Mouse (Mus musculus): ENCODE measurements around the gene Zxdc. TPM values are rescaled to one million over a fixed set of nuclear protein-coding genes. Genes with fewer than 3 reads are reported as not detected.

The Zxdc gene
- polyA plus RNA-seq (2014; fragmentation: Nextera tagmentation; extraction: Ambion mirVana) = 9.7 and 9.9 TPM in 2 replicates

DNA sequence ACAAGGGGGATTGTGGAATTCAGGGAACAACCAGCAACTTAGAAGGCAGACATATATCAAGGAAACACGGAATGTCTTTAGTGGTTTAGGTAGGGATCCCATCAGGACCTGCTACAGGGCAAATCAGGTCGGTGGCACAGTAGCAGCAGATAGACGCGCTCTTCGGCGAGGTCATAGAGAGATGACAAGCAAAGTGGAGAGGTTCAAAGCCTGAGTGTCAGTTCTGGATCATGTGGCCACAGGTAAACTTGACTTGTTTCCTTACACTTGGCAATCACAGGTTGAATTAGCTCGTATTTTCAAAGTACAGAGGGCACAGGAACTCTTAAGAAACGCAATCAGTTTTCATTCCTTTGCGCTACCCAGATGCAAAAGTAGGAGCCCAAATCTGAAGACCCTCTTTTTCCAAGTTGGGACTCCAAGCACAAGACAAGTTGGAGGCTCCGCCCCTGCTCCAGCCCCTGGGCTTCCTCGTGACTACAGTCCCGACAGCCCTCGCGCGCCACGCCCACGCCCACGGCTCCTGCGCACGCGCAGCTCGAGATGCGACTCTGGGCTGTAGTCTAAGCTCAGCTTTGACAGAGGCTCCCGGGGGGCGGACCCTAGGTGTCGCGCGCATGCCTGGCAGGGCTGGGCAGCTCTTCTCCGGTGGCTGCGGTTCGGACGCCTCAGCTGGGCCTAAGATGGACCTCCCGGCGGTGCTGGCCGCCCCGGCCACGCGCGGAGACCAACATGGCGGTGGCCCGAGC is at the start of gene Zxdc:
Gene Zxdc, plus strand, starts transcription at position 517 of the 749 bp plus-strand sequence.
- peaks cover 21% of the 10 kb centered on the region for H3K36me3 ChIP-seq (ENCODE audit: control insufficient read depth, insufficient read depth, low read length)
- ATAC-seq (replicated peaks; ENCODE audit: low FRiP score, low TSS enrichment, low read depth) = peak; percentile 95
- peak; percentile 96 for DNase-seq (ENCODE audit: low spot score)
- no peaks in the 10 kb centered on the region for H3K27me3 ChIP-seq (replicated peaks; ENCODE audit: control insufficient read depth, insufficient read depth, low read length)
- peak within 1 kb of the TSS; percentile 85 for H3K4me3 ChIP-seq (ENCODE audit: low read depth, low read length)
- peak within 1 kb of the TSS; percentile 79 for H3K9ac ChIP-seq (ENCODE audit: low read length)
- peaks cover 16% of the 10 kb centered on the region for H3K4me1 ChIP-seq (replicated peaks; ENCODE audit: control insufficient read depth, insufficient read depth, low read length)
- H3K9me3 ChIP-seq (ENCODE audit: control insufficient read depth, low read length) = no peaks in the 10 kb centered on the region
- peak within 1 kb of the TSS; percentile 70 for H3K27ac ChIP-seq (ENCODE audit: low read depth)
- H3K4me2 ChIP-seq (ENCODE audit: low read length) = peak within 1 kb of the TSS; percentile 92
- WGBS = 6% methylated on average over 41 of the region's 41 CpGs

DNA sequence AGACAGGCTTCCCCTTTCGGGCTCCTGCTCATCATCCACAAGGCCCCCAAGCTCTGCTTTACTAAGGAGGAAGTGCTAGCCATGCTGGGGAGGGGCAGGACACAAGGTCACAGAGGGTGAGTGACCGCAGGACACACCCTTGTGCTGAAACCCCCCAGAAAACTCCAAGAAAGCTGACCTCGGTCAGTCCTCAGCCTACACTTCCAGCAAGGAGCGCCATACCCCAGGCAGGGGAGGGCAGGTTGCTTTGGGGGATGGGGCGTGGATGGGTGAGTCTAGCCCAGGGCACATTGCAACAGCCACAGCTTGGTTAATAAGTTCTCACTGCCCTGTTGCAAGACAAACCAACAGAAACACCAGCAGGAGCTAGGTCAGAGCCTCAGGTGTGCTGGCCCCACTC is 48.9 kb upstream of the Zxdc start:
- no peak for ATAC-seq (replicated peaks; ENCODE audit: low FRiP score, low TSS enrichment, low read depth)

DNA sequence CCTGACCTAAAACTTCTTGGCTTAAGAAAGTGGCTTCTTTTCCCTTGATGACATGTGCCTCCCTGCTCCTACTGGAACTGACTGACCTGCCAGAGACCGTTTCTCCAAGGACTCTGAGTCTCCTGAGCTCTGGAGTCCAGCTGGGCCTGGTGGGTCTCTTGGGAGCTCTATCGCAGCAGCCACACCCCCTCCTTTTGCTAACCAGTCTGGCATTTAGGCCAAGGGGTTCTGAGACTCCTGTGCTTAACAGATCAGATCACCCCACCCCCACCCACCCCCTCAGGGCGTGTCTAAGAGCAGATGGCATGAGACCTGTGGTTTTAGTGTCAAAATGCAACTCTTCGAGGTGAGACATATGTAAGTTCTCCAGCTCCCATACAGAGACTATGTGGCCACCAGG is 47.5 kb upstream of the Zxdc start:
- no peak for ATAC-seq (replicated peaks; ENCODE audit: low FRiP score, low TSS enrichment, low read depth)
- 41% methylated on average over 4 of the region's 4 CpGs for WGBS

More for the DNA sequence above, 48.9 kb upstream of the Zxdc start:
- no peak overlapping the region for H3K4me2 ChIP-seq (ENCODE audit: low read length)
- no peaks in the 10 kb centered on the region for H3K9me3 ChIP-seq (ENCODE audit: control insufficient read depth, low read length)
- WGBS = 75% methylated on average over 5 of the region's 5 CpGs
- no peak overlapping the region for H3K4me3 ChIP-seq (ENCODE audit: low read depth, low read length)
- H3K9ac ChIP-seq (ENCODE audit: low read length) = no peak overlapping the region
- no peaks in the 10 kb centered on the region for H3K36me3 ChIP-seq (ENCODE audit: control insufficient read depth, insufficient read depth, low read length)
- H3K27ac ChIP-seq (ENCODE audit: low read depth) = no peak overlapping the region
- 0 out of 2 replicates have a peak, but pooled peaks cover 1% of the 10 kb centered on the region for H3K27me3 ChIP-seq (replicated peaks; ENCODE audit: control insufficient read depth, insufficient read depth, low read length)
- H3K4me1 ChIP-seq (replicated peaks; ENCODE audit: control insufficient read depth, insufficient read depth, low read length) = no peaks in the 10 kb centered on the region
- DNase-seq (ENCODE audit: low spot score) = no peak

DNA sequence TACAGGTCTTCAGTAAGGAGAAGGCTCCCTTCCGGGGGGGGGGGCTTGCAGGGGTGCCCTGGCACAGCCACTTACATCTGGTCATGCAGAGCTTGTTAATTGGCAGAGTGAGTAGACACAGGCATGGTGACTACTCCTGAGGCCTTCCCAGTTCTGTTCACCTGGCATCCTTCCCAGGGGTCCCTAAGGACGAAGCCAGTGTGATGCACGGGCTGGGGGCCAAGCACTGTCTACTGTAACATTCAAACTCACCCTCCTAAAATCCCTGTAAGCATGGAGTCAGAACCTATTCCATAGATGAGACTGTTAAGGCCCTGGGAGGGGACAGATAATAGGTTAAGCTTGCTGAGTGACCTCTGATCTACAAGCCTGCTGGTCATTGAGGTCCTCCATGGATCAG is 45.3 kb upstream of the Zxdc start:
- DNase-seq (ENCODE audit: low spot score) = no peak
- no peak for ATAC-seq (replicated peaks; ENCODE audit: low FRiP score, low TSS enrichment, low read depth)
- Histone ChIP-seq H3K4me3 (ENCODE audit: low read depth, low read length) (no peak overlapping the region), H3K9ac (ENCODE audit: low read length) (no peak overlapping the region), H3K4me2 (ENCODE audit: low read length) (no peak overlapping the region), H3K27me3 (replicated peaks; ENCODE audit: control insufficient read depth, insufficient read depth, low read length) (0 out of 2 replicates have a peak, but pooled peaks cover 3% of the 10 kb centered on the region), H3K27ac (ENCODE audit: low read depth) (no peak overlapping the region), H3K9me3 (ENCODE audit: control insufficient read depth, low read length) (no peaks in the 10 kb centered on the region), H3K4me1 (replicated peaks; ENCODE audit: control insufficient read depth, insufficient read depth, low read length) (no peaks in the 10 kb centered on the region), H3K36me3 (ENCODE audit: control insufficient read depth, insufficient read depth, low read length) (no peaks in the 10 kb centered on the region)
- WGBS = 71% methylated on average over 3 of the region's 3 CpGs

More for the DNA sequence above, 47.5 kb upstream of the Zxdc start:
- Histone ChIP-seq H3K4me2 (ENCODE audit: low read length) (no peak overlapping the region), H3K9ac (ENCODE audit: low read length) (no peak overlapping the region), H3K36me3 (ENCODE audit: control insufficient read depth, insufficient read depth, low read length) (no peaks in the 10 kb centered on the region), H3K27me3 (replicated peaks; ENCODE audit: control insufficient read depth, insufficient read depth, low read length) (0 out of 2 replicates have a peak, but pooled peaks cover 3% of the 10 kb centered on the region), H3K4me1 (replicated peaks; ENCODE audit: control insufficient read depth, insufficient read depth, low read length) (no peaks in the 10 kb centered on the region), H3K9me3 (ENCODE audit: control insufficient read depth, low read length) (no peaks in the 10 kb centered on the region), H3K27ac (ENCODE audit: low read depth) (no peak overlapping the region), H3K4me3 (ENCODE audit: low read depth, low read length) (no peak overlapping the region)
- DNase-seq (ENCODE audit: low spot score) = no peak

DNA sequence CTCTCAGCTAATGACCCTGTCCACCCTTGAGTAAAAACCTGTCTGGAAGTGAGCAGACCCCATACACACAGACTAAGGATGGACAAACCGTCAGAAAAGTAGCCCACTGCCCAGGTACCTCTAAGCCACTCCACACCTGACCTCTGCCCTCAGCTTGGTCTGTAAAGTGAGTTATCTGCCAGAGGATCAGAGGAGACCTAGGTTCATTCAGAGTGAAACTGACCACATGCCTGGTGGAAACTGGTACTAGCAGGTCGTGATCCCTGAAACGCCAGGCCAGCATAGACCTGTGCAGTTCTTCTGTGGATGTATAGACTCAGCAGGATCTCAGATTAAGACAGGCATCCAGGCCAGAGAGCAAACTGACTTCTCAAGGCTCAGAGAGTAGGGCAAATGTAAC is 44.8 kb upstream of the Zxdc start:
- no peak for DNase-seq (ENCODE audit: low spot score)
- H3K27me3 ChIP-seq (replicated peaks; ENCODE audit: control insufficient read depth, insufficient read depth, low read length) = 0 out of 2 replicates have a peak, but pooled peaks cover 3% of the 10 kb centered on the region
- H3K9ac ChIP-seq (ENCODE audit: low read length) = no peak overlapping the region
- WGBS = 60% methylated on average over 3 of the region's 3 CpGs
- no peaks in the 10 kb centered on the region for H3K4me1 ChIP-seq (replicated peaks; ENCODE audit: control insufficient read depth, insufficient read depth, low read length)
- ATAC-seq (replicated peaks; ENCODE audit: low FRiP score, low TSS enrichment, low read depth) = 0 out of 2 replicates have a peak, but pooled peaks have one; percentile 7
- H3K27ac ChIP-seq (ENCODE audit: low read depth) = no peak overlapping the region
- H3K4me3 ChIP-seq (ENCODE audit: low read depth, low read length) = no peak overlapping the region
- H3K4me2 ChIP-seq (ENCODE audit: low read length) = peak overlapping the region; percentile 49
- no peaks in the 10 kb centered on the region for H3K36me3 ChIP-seq (ENCODE audit: control insufficient read depth, insufficient read depth, low read length)
- no peaks in the 10 kb centered on the region for H3K9me3 ChIP-seq (ENCODE audit: control insufficient read depth, low read length)

DNA sequence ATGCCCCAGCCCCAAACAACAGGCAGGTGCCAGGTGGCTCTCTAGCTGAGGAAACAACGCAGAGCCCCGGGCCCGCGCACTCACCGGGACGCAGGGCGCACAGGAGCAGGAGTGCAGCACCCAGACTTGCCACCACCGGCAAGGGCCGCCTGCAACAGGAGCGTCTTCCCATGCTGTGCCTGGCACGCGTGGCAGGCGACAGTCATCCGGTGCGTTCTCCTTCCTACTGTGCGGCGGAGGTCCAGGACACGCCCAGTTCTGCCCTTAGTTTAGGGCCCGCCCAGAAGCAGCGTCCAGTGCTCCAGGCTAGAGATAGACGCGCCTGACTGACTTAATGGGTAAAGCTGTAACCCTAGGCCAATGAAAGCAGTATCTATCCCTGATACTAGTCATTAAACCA is 44.3 kb upstream of the Zxdc start, which contains the start of gene Chst13:
Gene Chst13, minus strand, starts transcription at position 195 of the 400 bp plus-strand sequence.
- peak; percentile 29; the same call in 1 of the 2 replicates for ATAC-seq (replicated peaks; ENCODE audit: low FRiP score, low TSS enrichment, low read depth)
- H3K36me3 ChIP-seq (ENCODE audit: control insufficient read depth, insufficient read depth, low read length) = no peaks in the 10 kb centered on the region
- DNase-seq (ENCODE audit: low spot score) = no peak
- H3K27ac ChIP-seq (ENCODE audit: low read depth) = no peak within 1 kb of the TSS
- WGBS = 6% methylated on average over 22 of the region's 22 CpGs
- H3K9me3 ChIP-seq (ENCODE audit: control insufficient read depth, low read length) = no peaks in the 10 kb centered on the region
- peak within 1 kb of the TSS; percentile 20 for H3K4me3 ChIP-seq (ENCODE audit: low read depth, low read length)
- 0 out of 2 replicates have a peak, but pooled peaks cover 3% of the 10 kb centered on the region for H3K27me3 ChIP-seq (replicated peaks; ENCODE audit: control insufficient read depth, insufficient read depth, low read length)
- H3K4me1 ChIP-seq (replicated peaks; ENCODE audit: control insufficient read depth, insufficient read depth, low read length) = no peaks in the 10 kb centered on the region
- peak within 1 kb of the TSS; percentile 49 for H3K4me2 ChIP-seq (ENCODE audit: low read length)
- no peak within 1 kb of the TSS for H3K9ac ChIP-seq (ENCODE audit: low read length)

DNA sequence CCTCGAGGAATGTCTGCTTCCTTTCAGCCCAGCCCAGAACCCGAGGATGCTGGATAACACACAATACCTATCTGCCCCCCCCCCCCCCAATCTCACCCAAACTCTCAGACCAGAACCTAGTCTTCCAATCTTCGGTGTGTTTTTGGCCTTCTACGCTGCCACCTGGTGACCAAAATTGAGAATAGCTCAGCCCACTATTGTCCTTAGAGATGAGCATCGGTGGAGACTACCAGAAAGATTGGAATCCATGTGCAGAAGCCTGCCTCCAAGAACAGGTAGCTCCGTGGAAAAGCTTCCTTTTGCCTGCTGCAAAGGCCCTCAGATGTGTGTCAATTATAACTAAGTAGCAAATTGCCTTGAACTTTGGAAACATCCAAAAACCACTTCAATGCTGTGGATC is 41.6 kb upstream of the Zxdc start:
- no peaks in the 10 kb centered on the region for H3K36me3 ChIP-seq (ENCODE audit: control insufficient read depth, insufficient read depth, low read length)
- no peak overlapping the region for H3K9ac ChIP-seq (ENCODE audit: low read length)
- H3K9me3 ChIP-seq (ENCODE audit: control insufficient read depth, low read length) = no peaks in the 10 kb centered on the region
- no peak overlapping the region for H3K4me3 ChIP-seq (ENCODE audit: low read depth, low read length)
- no peaks in the 10 kb centered on the region for H3K4me1 ChIP-seq (replicated peaks; ENCODE audit: control insufficient read depth, insufficient read depth, low read length)
- H3K27me3 ChIP-seq (replicated peaks; ENCODE audit: control insufficient read depth, insufficient read depth, low read length) = 0 out of 2 replicates have a peak, but pooled peaks cover 3% of the 10 kb centered on the region
- no peak overlapping the region for H3K4me2 ChIP-seq (ENCODE audit: low read length)
- ATAC-seq (replicated peaks; ENCODE audit: low FRiP score, low TSS enrichment, low read depth) (no peak), DNase-seq (ENCODE audit: low spot score) (no peak)
- no peak overlapping the region for H3K27ac ChIP-seq (ENCODE audit: low read depth)
- WGBS = 23% methylated on average over 6 of the region's 6 CpGs

DNA sequence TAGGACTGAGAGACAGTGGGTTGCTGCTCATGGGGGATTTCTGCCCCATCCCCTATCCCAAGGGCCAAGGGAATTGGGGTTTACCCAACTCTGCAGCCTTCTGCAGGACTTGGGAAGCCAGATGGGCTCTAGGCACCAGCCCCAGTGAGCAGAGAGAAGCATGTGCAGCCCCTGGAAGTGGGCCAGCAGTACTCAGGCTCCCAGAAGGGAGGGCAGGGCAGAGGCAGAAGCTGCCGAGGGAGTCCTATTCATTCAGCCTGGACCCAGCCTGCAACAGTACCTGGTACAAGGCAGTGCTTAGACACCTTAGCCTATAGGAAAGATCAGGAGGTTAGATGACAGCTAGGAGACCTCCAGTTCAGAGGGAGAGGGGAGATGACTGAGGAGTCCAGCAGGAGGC is 39.3 kb upstream of the Zxdc start:
- no peak for ATAC-seq (replicated peaks; ENCODE audit: low FRiP score, low TSS enrichment, low read depth)

More for the DNA sequence above, 39.3 kb upstream of the Zxdc start:
- Histone ChIP-seq H3K4me3 (ENCODE audit: low read depth, low read length) (no peak overlapping the region), H3K9ac (ENCODE audit: low read length) (no peak overlapping the region), H3K27ac (ENCODE audit: low read depth) (no peak overlapping the region), H3K4me2 (ENCODE audit: low read length) (no peak overlapping the region), H3K9me3 (ENCODE audit: control insufficient read depth, low read length) (no peaks in the 10 kb centered on the region), H3K4me1 (replicated peaks; ENCODE audit: control insufficient read depth, insufficient read depth, low read length) (no peaks in the 10 kb centered on the region), H3K27me3 (replicated peaks; ENCODE audit: control insufficient read depth, insufficient read depth, low read length) (0 out of 2 replicates have a peak, but pooled peaks cover 3% of the 10 kb centered on the region), H3K36me3 (ENCODE audit: control insufficient read depth, insufficient read depth, low read length) (no peaks in the 10 kb centered on the region)
- 30% methylated on average over 1 of the region's 1 CpGs for WGBS
- DNase-seq (ENCODE audit: low spot score) = no peak

Data from intestine, embryonic 14.5 days (tissue).